Mouse (Mus musculus) liver, adult 2 months (tissue): ENCODE measurements around the gene Vps35.

Experiments used
- CTCF ChIP-seq: fragments of 200-500 bp; IDR thresholded peaks from 2 replicates; pipeline ENCODE4 v1.5.1; 2011; ENCODE audit warnings: low read depth, low read length, control low read depth
- POLR2A ChIP-seq: fragments of 200-500 bp; IDR thresholded peaks from 2 replicates; pipeline ENCODE4 v1.6.1; 2011; ENCODE audit warnings: low read length, control low read depth; ENCODE audit not compliant: insufficient read depth; ENCODE audit errors: extremely low read depth

DNA sequence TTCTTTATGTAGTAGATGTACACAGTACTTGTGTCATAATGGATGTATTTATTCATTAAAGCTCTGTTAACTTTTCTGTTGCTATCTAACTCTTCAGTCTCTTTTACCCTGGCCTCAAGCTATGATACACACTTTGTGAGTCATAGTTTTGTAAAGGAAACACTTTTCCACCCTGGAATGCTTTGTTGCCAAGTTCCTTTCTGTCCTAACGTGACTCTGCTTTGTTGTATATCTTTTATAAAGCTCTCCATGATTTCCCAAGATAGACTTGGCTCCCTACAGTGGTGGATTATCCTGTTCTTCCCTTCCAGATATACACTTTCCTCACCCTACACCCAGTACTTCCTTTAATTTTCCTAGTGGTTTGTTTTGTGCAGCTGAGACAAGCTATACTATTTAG is 2.3 kb upstream of the Vps35 start:
- TF ChIP-seq POLR2A (no peak), CTCF (no peak)
